Mouse (Mus musculus): Measurements from ENCODE around the gene Dennd1a. TPM values are rescaled to one million over a fixed set of nuclear protein-coding genes. Genes with fewer than 3 reads are reported as not detected.

Dennd1a gene
- 22.6 and 24.9 TPM in 2 replicates for polyA plus RNA-seq (2016; fragmentation: Nextera tagmentation; extraction: Ambion mirVana)

DNA sequence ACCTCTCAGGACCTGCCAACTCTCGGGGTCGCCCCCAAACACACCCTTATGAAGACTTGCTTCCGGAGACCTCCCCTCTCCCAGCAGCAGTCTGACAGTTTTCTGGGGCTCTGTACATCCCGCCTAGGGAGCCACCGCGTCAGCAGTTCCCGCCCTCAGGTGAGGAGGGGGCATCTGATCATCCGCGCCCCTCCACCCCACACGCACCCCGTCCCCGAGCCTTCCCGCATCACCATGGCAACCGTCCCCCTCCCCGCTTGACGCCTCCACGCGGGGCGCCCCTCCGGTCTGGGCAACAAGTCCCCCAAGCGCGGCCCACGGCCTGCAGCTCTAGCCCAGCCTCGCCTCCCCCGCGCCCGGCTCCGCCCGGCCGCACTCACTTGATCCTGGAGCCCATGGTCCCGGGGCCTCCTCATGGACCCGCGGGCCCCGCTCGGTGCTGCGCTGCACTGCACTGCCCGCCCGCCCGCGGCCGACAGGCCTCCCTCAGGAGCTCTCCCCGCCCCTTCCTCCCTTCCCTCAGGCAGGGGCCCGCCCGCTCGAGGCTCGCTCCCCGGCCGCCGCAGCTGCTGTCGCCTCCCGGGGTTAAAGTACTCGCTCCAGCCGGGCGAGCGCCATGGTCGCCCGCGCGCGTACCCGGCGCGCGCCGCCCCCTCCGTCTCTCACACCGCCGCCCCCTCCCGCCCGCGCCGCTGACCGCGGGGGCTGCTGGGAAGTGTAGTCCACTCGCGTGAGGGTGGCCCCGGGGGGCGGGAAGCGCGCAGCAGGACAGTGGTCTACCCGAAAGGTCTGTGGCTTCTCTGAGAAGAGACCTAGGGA lies at the start of gene Dennd1a:
Gene Dennd1a, minus strand, starts transcription at position 658 of the 819 bp plus-strand sequence.
- peak; percentile 95 for ATAC-seq (ENCODE audit: insufficient number of reproducible peaks, insufficient read depth, low FRiP score, low TSS enrichment, low read depth)
- Histone ChIP-seq H3K36me3 (no peaks in the 10 kb centered on the region), H3K4me2 (peak within 1 kb of the TSS; percentile 81), H3K9me3 (no peaks in the 10 kb centered on the region), H3K27me3 (no peaks in the 10 kb centered on the region), H3K4me3 (replicated peaks) (peak within 1 kb of the TSS; percentile 81), H3K9ac (replicated peaks) (peak within 1 kb of the TSS; percentile 89), H3K4me1 (replicated peaks) (peaks cover 18% of the 10 kb centered on the region), H3K27ac (peak within 1 kb of the TSS; percentile 93)
- 1% methylated on average over 80 of the region's 81 CpGs for WGBS

DNA sequence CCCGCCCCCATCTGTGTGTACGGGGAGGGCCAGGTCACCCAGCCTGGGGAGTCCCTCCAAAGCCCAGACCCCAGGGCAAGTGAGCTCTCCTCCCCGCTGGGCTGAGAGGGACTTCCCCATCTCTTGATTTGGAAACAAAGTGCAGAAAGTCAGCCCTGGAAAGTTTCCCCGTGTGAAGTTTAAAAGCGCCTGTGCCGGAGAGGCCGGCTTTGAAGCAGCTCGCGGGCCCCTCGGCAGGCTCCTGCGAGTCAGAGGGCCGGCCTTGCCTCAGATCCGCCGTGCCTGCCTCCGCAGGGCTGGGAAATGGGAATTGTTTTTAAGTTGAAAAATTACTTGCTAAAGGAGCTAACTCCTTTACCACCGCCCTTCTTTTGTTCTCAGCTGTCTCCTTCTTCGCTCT lies 49.4 kb upstream of the Dennd1a start:
- no peak for ATAC-seq (ENCODE audit: insufficient number of reproducible peaks, insufficient read depth, low FRiP score, low TSS enrichment, low read depth)
- Histone ChIP-seq H3K4me3 (replicated peaks) (peak overlapping the region; percentile 11), H3K9ac (replicated peaks) (no peak overlapping the region; the same call in 1 of the 2 replicates), H3K27me3 (peaks cover 65% of the 10 kb centered on the region), H3K4me2 (peak overlapping the region; percentile 44), H3K36me3 (no peaks in the 10 kb centered on the region), H3K9me3 (no peaks in the 10 kb centered on the region), H3K27ac (no peak overlapping the region), H3K4me1 (replicated peaks) (peaks cover 29% of the 10 kb centered on the region)
- 3% methylated on average over 17 of the region's 17 CpGs for WGBS

DNA sequence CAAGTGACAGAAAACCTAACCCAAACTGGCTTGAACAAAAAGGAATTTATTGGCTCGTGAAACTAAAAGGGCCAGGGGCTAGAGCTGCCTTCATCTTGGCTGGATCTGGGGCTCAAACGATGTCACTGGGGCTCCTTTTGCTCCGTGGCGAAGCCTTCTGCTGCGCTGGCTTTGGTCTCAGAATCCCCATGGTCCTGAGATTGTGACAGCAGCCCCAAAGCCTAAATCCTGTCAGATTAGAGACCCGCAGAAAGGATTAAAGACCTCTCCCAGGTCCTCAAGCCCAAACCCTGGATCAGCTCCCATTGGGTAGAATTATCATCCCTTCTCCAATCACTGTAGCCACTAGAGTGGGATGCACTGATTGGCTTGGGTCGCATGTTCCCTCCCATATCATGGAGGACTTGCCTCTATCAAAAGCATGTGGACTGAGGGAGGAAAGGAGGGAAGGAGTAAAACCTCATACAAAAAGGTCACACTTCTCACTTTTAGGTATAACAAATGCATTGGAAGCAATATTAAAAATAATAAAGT lies 46.5 kb upstream of the Dennd1a start:
- no peak for ATAC-seq (ENCODE audit: insufficient number of reproducible peaks, insufficient read depth, low FRiP score, low TSS enrichment, low read depth)
- no peak overlapping the region for H3K4me3 ChIP-seq (replicated peaks)
- H3K27ac ChIP-seq = no peak overlapping the region
- H3K9ac ChIP-seq (replicated peaks) = no peak overlapping the region
- H3K27me3 ChIP-seq = peaks cover 37% of the 10 kb centered on the region
- H3K4me1 ChIP-seq (replicated peaks) = peaks cover 16% of the 10 kb centered on the region; the same call in 1 of the 2 replicates
- WGBS = 30% methylated on average over 7 of the region's 7 CpGs
- H3K36me3 ChIP-seq = no peaks in the 10 kb centered on the region
- no peak overlapping the region for H3K4me2 ChIP-seq
- H3K9me3 ChIP-seq = no peaks in the 10 kb centered on the region

DNA sequence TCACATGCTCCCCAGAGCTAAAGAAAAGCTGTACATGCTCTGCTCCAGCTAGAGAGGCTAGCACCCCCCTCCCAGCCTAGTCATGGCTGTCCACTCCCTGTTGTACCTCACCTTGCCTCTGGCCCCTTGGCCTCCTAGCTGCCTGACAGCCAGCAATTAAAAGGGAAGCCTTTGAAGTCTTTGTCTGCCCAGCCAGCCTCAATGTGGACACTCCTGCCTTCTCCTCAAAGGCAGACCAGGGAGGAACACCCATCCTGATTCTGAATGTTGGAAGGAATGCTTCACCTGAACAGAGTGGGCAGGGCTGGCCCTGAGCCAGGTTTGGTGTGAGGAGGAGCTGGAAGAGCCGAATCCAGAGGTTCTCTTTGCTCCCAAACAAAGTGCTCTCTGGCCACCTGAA lies 39.5 kb upstream of the Dennd1a start:
- Histone ChIP-seq H3K27me3 (peaks cover 10% of the 10 kb centered on the region; the same call in 1 of the 2 replicates), H3K4me3 (replicated peaks) (no peak overlapping the region), H3K9me3 (no peaks in the 10 kb centered on the region), H3K27ac (no peak overlapping the region), H3K4me1 (replicated peaks) (no peaks in the 10 kb centered on the region), H3K9ac (replicated peaks) (no peak overlapping the region), H3K36me3 (no peaks in the 10 kb centered on the region), H3K4me2 (no peak overlapping the region)
- ATAC-seq (ENCODE audit: insufficient number of reproducible peaks, insufficient read depth, low FRiP score, low TSS enrichment, low read depth) = no peak
- 71% methylated on average over 1 of the region's 1 CpGs for WGBS

DNA sequence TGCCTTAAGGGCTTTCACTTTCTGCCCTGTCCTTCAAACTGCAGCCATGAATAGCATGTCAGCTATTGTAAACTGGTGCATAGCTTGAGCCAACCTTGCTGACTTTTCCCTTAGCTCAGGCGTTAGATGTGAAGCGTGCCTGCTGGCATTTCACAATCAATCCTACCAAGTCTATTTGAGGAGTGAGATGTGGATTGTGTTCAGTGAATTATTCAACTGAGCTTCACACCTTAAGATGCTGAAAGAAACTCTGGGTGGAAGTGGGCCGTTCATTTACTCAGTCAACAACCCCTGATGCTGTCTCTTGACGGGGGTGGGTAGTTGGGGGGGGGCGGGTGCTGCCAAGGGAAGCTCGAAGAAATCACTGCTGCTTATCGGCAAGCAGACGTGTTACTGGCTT lies 36.2 kb upstream of the Dennd1a start:
- H3K4me2 ChIP-seq = no peak overlapping the region
- H3K27ac ChIP-seq = no peak overlapping the region
- 61% methylated on average over 8 of the region's 8 CpGs for WGBS
- H3K4me1 ChIP-seq (replicated peaks) = no peaks in the 10 kb centered on the region
- H3K9me3 ChIP-seq = no peaks in the 10 kb centered on the region
- peaks cover 11% of the 10 kb centered on the region; the same call in 1 of the 2 replicates for H3K27me3 ChIP-seq
- no peak overlapping the region for H3K9ac ChIP-seq (replicated peaks)
- no peak overlapping the region for H3K4me3 ChIP-seq (replicated peaks)
- no peak for ATAC-seq (ENCODE audit: insufficient number of reproducible peaks, insufficient read depth, low FRiP score, low TSS enrichment, low read depth)
- H3K36me3 ChIP-seq = no peaks in the 10 kb centered on the region

DNA sequence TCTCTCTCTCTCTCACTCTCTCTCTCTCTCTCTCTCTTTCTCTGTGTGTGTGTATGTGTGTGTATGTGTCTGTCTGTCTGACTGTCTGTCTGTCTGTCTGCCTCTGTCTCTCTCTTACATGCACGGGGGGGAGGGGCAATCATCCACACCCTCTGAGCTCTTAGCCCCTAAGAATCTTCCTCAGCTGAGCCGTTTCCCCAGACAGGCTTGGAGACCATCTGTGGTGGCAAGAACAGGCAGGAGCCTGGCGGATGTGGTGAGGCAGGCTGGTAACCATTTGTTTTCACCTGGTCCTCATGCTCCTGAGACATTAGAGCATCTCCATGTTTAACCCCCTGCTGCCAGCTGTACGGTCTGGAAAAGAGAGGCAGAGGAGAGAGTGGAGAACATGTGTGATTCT lies 33.7 kb upstream of the Dennd1a start:
- WGBS = 48% methylated on average over 4 of the region's 4 CpGs
- Histone ChIP-seq H3K4me2 (no peak overlapping the region), H3K36me3 (no peaks in the 10 kb centered on the region), H3K4me3 (replicated peaks) (no peak overlapping the region), H3K9ac (replicated peaks) (no peak overlapping the region), H3K9me3 (no peaks in the 10 kb centered on the region), H3K4me1 (replicated peaks) (no peaks in the 10 kb centered on the region), H3K27me3 (peaks cover 11% of the 10 kb centered on the region; the same call in 1 of the 2 replicates), H3K27ac (no peak overlapping the region)
- no peak for ATAC-seq (ENCODE audit: insufficient number of reproducible peaks, insufficient read depth, low FRiP score, low TSS enrichment, low read depth)

DNA sequence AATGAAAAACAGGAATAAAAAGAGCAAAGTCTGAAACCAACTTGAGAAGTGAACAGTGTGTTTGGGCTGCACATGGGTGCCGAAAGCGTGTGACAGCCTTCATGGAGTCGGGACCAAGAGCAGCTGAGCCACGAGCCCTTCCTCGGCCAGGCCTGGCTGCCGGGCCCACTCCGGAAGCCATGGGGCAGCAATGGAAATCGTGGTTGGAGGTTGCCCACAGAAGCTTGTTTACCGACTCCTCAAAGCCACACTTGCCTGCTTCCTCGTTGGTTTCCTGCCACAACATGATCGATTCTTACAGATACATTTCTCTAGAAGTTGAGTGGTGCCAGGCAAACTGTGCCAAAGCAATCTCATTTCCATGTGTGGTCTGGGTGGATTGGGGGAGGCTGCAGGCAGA lies 31.9 kb upstream of the Dennd1a start:
- Histone ChIP-seq H3K9ac (replicated peaks) (no peak overlapping the region), H3K27ac (no peak overlapping the region), H3K36me3 (no peaks in the 10 kb centered on the region), H3K4me1 (replicated peaks) (no peaks in the 10 kb centered on the region), H3K27me3 (peaks cover 8% of the 10 kb centered on the region; the same call in 1 of the 2 replicates), H3K9me3 (no peaks in the 10 kb centered on the region), H3K4me3 (replicated peaks) (no peak overlapping the region), H3K4me2 (no peak overlapping the region)
- WGBS = 85% methylated on average over 11 of the region's 11 CpGs
- ATAC-seq (ENCODE audit: insufficient number of reproducible peaks, insufficient read depth, low FRiP score, low TSS enrichment, low read depth) = no peak

DNA sequence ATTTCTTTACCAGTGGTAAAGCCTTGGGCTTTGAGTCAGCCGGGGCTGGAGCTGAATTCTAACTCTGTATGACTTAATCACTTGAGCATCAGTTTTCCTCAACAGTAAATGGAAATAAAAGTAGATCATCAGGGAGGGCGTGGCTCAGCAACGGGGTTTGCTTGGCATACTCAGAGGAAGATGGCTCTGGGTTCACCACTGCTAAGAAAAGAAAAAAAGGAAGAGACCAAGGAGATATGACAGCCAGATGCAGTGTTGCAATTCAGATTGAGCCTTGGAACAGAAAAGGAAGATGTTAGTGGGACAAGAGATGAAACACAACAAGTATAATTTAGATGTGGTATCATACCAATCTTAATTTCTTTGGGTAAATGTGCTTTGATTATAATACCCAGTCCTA lies 26.2 kb upstream of the Dennd1a start:
- no peak overlapping the region for H3K27ac ChIP-seq
- no peak overlapping the region for H3K4me2 ChIP-seq
- no peaks in the 10 kb centered on the region for H3K4me1 ChIP-seq (replicated peaks)
- H3K9ac ChIP-seq (replicated peaks) = no peak overlapping the region
- ATAC-seq (ENCODE audit: insufficient number of reproducible peaks, insufficient read depth, low FRiP score, low TSS enrichment, low read depth) = no peak
- H3K27me3 ChIP-seq = no peaks in the 10 kb centered on the region
- H3K9me3 ChIP-seq = no peaks in the 10 kb centered on the region
- H3K36me3 ChIP-seq = no peaks in the 10 kb centered on the region
- no peak overlapping the region for H3K4me3 ChIP-seq (replicated peaks)
- WGBS = 59% methylated on average over 3 of the region's 3 CpGs

DNA sequence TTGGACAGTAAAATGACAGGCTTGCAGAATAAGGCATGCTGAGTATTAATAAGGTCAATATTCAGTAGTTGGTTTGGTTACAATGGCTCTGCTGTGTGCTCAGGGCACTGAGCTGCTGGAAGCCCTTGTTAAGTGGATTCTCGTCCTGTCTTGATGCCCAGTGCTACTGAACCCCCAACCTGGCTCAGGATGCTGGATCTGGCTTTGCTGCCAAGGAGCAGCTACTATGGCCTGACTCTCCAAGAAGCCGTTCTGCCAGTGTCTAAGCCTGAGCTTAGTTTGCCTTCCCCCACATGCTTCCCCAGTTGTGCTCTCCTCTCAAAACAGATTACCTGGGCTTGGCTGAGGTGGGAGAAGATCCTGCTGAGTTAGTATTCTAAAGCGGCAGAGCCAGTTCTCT lies 25.7 kb upstream of the Dennd1a start:
- Histone ChIP-seq H3K27ac (no peak overlapping the region), H3K36me3 (no peaks in the 10 kb centered on the region), H3K4me1 (replicated peaks) (no peaks in the 10 kb centered on the region), H3K9me3 (no peaks in the 10 kb centered on the region), H3K27me3 (no peaks in the 10 kb centered on the region), H3K4me3 (replicated peaks) (no peak overlapping the region), H3K4me2 (no peak overlapping the region), H3K9ac (replicated peaks) (no peak overlapping the region)
- ATAC-seq (ENCODE audit: insufficient number of reproducible peaks, insufficient read depth, low FRiP score, low TSS enrichment, low read depth) = no peak
- WGBS = 48% methylated on average over 3 of the region's 3 CpGs

DNA sequence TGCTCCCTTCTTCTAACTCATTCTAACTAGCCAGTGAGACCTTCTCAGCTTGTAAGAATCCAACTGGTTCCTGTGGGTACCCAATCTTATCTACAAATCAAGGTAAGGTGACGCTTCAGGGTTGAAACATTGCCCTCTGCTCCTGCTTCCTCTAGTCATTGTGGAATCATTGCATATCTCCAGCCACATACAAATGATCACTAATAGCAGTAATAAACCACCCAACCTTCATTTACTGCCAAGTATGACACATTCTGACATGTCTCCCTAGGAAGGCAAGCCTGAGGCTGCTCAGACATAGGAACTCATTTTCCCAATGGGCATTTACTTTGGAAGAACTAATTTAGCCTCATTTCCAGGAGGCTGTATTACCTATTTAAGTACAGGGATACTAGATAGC lies 18.0 kb upstream of the Dennd1a start:
- H3K4me1 ChIP-seq (replicated peaks) = 0 out of 2 replicates have a peak, but pooled peaks cover 5% of the 10 kb centered on the region
- H3K27me3 ChIP-seq = no peaks in the 10 kb centered on the region
- 100% methylated on average over 1 of the region's 1 CpGs for WGBS
- H3K36me3 ChIP-seq = no peaks in the 10 kb centered on the region
- H3K27ac ChIP-seq = no peak overlapping the region
- H3K9me3 ChIP-seq = no peaks in the 10 kb centered on the region
- no peak overlapping the region for H3K4me2 ChIP-seq
- H3K9ac ChIP-seq (replicated peaks) = no peak overlapping the region
- no peak for ATAC-seq (ENCODE audit: insufficient number of reproducible peaks, insufficient read depth, low FRiP score, low TSS enrichment, low read depth)
- no peak overlapping the region for H3K4me3 ChIP-seq (replicated peaks)

DNA sequence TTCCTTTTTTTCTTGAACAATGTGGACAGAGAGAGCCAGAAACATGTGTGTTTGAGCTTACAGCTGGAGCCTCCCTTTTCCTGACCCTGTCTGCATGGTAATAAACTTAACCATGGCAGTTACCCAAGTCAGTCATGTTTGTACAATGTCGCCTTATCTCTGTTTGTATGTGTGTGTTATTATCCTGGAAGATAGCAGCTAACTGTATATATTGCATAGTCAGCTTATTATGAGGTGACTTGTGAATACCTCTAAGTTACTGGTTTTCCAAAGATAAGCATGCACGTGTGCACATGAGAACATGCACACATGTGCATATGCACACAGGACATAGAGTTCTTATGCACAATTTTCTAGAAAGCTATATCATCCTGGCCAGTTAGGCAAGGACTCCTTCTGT lies 13.8 kb upstream of the Dennd1a start:
- Histone ChIP-seq H3K4me2 (no peak overlapping the region), H3K9me3 (no peaks in the 10 kb centered on the region), H3K4me1 (replicated peaks) (0 out of 2 replicates have a peak, but pooled peaks cover 5% of the 10 kb centered on the region), H3K9ac (replicated peaks) (no peak overlapping the region), H3K36me3 (no peaks in the 10 kb centered on the region), H3K27me3 (no peaks in the 10 kb centered on the region), H3K4me3 (replicated peaks) (no peak overlapping the region), H3K27ac (no peak overlapping the region)
- ATAC-seq (ENCODE audit: insufficient number of reproducible peaks, insufficient read depth, low FRiP score, low TSS enrichment, low read depth) = no peak
- WGBS = 78% methylated on average over 2 of the region's 2 CpGs

Data from limb, embryonic 12.5 days (tissue).